Mouse (Mus musculus): Measurements from ENCODE around the gene Fam217a. TPM values are rescaled to one million over a fixed set of nuclear protein-coding genes. Genes with fewer than 3 reads are reported as not detected.
"Not testable (repeated sequence)": the region's sequence is repeated elsewhere in the genome, so short reads cannot be mapped to it uniquely, and the experiment has no call there.

Fam217a gene
- total RNA-seq, 2 experiments from 2014 or later = not detected

GRCm38 (mm10) chr13:34875741-34876445, 48.2 kb downstream of the Fam217a start:
- intact Hi-C loops (cut with DNase I; ENCODE audit: low total_unique reads) = loop anchor here (10.0 kb wide), 1 partner anchor 691 kb away; no protein-coding TSS in a partner anchor
- peak; percentile 64 for DNase-seq

- DNase-seq = peak; percentile 93
- intact Hi-C loops (cut with DNase I; ENCODE audit: low total_unique reads) = loop anchor here (10.0 kb wide), 1 partner anchor 690 kb away; no protein-coding TSS in a partner anchor
Observed at GRCm38 (mm10) chr13:34875166-34875710, 48.9 kb downstream of the Fam217a start, which contains the start of gene Prpf4b. Gene Prpf4b (plus strand): TSS chr13:34875302.

- intact Hi-C loops (cut with DNase I; ENCODE audit: low total_unique reads) = loop anchor here (10.0 kb wide), 1 partner anchor 690 kb away; no protein-coding TSS in a partner anchor
- DNase-seq = not testable (repeated sequence)
Observed at GRCm38 (mm10) chr13:34874736-34875135, 49.4 kb downstream of the Fam217a start.

GRCm38 (mm10) chr13:34873801-34874681, 50.1 kb downstream of the Fam217a start:
- DNase-seq = peak; percentile 96
- intact Hi-C loops (cut with DNase I; ENCODE audit: low total_unique reads) = loop anchor here (10.0 kb wide), 1 partner anchor 689 kb away; no protein-coding TSS in a partner anchor

GRCm38 (mm10) chr13:34864420-34865169, 59.5 kb downstream of the Fam217a start:
- peak; percentile 13 for DNase-seq
- intact Hi-C loops (cut with DNase I; ENCODE audit: low total_unique reads) = loop anchor here (5.0 to 10.0 kb wide), 2 partner anchors 70 to 222 kb away; no protein-coding TSS in a partner anchor

GRCm38 (mm10) chr13:34861166-34861565, 62.9 kb downstream of the Fam217a start:
- intact Hi-C loops (cut with DNase I; ENCODE audit: low total_unique reads) = loop anchor here (5.0 to 10.0 kb wide), 2 partner anchors 66 to 219 kb away; no protein-coding TSS in a partner anchor
- DNase-seq = not testable (repeated sequence)

Other genes starting within 250 kb of the Fam217a start
- gene Fam50b, start 189.5 kb downstream of the Fam217a start, total RNA-seq (2021) = not detected
- gene Prpf4b, start 49.0 kb downstream of the Fam217a start, total RNA-seq (2021) = 10 to 100 TPM; 23.0 to 26.0 TPM
- gene 4933417A18Rik, start 99 bp upstream of the Fam217a start, total RNA-seq (2021) = not detected
- 1 to 10 TPM in 1 of 2 experiments, under 1 TPM in 1; 0.71 to 1.2 TPM for gene Eci3, start 39.5 kb upstream of the Fam217a start, total RNA-seq (2021)
- gene Eci2, start 102.8 kb upstream of the Fam217a start, total RNA-seq (2021) = 100 to 1,000 TPM in 1 of 2 experiments, 10 to 100 TPM in 1; 94.7 to 124 TPM